Mouse (Mus musculus): ENCODE measurements around the gene Cldn14.
"Not testable (repeated sequence)": the region's sequence is repeated elsewhere in the genome, so short reads cannot be mapped to it uniquely, and the experiment has no call there.

The Cldn14 gene

DNA sequence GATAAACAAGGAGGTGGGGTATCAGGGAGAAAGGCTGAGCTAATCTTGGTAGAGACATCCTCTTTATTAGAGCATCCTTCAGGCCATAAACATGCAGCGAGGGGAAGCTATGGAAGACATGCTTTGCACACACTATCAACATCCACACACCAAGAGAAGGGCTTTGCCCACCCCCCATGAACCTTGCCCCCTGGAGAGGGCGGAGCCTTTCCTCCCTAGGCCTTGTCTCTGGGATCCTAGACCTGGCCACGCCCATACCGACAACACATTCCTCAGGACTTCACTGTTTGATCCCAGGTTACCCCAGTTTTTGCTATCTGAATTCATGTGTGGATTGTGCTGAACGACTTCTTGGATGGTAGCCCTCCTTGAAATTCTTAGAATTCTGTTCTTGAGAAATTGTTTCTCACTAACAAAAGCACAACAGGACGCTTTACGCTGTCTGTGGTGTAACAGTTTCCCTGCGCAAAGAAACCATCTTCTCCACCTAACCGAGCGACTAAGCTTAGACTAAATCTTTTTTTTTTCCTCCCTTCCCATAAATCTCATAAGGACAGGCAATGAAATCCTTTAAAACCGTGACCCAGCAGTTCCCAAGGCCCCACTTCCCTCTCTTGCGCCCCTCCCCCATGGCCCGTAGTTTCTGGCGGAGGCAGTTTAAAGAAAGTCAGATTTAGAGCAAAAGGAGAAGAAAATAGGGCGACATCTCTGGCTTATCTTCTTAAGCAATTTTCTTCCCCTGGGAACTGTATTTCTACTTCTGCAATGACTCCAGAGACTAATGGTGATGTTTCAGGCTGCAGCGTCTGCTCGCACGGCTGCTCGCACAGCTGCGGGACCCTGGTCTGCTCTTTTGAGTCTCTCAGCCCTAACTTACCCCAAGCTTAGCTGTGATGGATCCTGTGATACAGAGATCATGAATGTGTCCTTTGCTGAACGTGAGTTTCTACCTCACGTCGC is 1.7 kb downstream of the Cldn14 start:
- DNase-seq (ENCODE audit: low spot score in 2 of 2): no peak

DNA sequence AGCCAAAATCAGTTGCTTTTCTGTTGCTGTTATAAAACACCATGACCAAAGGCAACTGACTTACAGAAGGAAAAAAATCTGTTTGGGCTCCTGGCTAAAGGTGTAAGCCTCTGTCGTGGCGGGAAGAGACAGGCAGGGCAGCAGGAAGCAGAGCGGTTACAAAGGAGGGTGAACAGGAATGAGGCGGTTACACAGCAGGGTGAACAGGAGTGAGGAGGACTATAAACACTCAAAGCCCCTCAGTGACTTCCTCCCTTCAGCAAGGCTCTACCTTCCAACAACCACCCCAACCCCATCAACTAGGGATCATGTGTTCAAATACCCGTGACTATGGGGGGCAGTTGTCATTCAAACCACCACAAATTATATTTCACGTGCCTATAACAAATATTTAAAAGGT is 5.2 kb downstream of the Cldn14 start:
- no peak for DNase-seq (ENCODE audit: low spot score in 2 of 2)

DNA sequence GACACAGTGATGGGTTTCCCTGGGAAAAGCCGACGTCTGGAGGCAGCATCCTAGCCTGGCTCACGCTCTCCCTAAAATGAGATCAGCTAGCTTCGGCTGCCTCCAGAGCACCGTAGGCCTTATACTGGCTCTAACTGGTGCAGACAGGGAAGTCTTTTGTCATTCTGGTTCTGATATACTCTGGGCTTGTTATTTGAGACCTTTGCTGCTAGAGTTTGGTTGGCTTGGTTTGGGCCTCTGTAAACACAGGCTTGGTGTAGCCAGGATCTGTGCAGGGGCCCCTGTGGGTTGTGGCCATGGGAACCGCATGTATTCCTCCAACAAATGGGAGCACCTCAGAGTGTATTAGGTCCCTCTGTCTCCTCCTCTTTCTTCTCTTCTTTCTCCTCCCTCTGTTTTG is 7.3 kb downstream of the Cldn14 start:
- DNase-seq (ENCODE audit: low spot score in 2 of 2): no peak

DNA sequence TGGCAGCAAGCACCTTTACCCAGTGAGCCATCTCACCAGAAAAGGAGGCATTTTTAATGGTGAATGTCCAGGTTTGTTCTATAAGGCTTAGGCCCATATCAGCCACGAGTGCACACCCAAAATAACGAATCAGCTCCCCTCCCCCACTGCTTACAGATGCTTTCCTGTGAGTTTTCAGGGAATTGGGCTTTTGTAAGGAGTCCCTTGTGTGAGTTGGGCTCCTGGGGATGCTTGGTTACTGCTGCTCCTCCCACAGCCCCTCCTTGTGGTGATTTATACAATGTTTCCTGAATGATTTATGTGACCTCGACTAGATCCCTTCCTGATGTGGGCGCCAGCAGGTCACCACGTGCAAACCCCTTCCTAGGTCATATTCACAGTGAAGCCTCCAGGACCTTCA is 9.7 kb downstream of the Cldn14 start:
- DNase-seq (ENCODE audit: low spot score in 2 of 2): no peak

DNA sequence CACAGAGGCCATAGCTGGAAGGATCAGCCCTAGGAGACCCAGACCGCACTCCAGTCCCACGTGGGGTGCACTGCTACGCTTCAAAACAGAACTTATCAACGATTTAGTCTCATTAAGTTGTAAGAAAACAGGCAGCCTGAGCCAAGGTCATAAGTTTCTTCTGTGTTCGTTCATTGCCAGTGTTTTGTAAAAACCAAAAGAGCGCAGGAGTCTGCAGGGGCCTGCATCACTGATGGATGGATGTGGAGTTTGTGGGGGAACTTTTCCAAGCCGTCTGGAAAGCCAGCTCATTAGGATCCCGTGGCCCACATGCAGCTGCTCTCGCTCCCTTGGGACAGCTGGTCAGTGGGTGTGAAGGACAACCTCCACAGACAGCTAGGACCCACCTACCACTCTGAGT is 25.1 kb downstream of the Cldn14 start:
- DNase-seq (ENCODE audit: low spot score in 2 of 2): peak in 1 of 2 experiments; percentile 69

DNA sequence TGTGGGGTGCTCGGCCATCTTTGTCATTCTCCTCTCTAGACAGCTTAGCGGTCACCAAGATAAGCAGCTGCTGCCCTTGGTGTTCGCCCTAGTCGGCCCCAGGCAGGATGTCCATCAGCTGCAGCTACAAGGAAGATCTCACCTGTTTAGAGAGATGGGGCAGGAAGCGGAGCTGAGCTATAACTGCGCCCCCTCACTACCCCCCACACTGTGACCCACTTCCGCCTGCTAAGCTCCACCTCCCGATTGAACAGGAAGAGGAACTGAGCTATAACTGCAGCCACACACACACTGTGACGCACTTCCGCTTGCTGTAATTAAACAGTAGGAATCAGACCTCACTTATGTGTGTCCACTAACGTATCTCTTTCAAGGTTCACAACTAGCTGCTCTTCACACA is 26.3 kb downstream of the Cldn14 start:
- no peak for DNase-seq (ENCODE audit: low spot score in 2 of 2)

DNA sequence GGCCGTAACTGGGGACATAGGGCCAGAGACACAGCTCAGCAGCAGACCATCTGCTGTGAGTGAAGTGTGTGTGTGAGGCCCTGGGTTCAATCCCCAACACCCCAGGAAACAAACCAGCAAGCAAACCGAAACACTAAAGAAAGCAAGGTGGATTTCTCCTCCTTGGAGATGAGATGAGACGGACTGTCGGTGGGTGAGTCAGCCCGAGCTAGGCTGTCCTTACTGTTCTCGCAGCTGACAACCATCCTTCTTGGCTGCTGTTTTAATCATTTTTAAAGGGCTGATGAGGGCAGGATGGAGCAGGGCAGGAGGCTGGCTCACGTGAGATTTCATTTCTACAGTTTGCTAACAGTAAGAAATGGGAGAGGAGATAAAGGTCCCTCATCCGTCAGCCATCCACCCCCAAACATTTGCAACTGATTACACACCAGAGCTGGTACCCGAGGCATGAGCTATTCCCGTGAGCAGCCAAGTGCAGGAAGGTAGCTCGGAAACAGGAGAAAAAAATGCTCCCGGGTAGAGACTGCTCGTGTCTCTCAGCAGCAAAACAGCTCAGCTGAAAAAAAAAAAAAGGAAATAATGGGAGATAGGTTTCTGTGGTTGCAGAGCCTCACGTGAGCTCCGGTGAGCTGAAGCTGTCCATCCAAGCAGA is 27.3 kb downstream of the Cldn14 start:
- peak in 1 of 2 experiments; percentile 13 for DNase-seq (ENCODE audit: low spot score in 2 of 2)

DNA sequence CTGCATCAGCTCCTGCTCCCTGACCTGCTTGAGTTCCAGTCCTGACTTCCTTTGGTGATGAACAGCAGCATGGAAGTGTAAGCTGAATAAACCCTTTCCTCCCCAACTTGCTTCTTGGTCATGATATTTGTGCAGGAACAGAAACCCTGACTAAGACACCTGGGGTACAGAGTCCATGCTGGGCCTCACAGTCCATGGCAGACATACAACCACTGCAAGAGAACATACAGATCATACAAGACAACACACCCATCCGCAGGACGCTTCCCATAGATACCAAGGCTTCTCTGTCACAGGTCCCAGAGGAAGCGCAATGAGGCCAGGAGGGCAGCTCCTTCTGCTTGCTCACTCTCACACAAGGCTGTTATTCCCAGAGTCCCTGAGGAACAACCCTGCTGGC is 28.3 kb downstream of the Cldn14 start:
- not testable (repeated sequence) for DNase-seq (ENCODE audit: low spot score in 2 of 2)

DNA sequence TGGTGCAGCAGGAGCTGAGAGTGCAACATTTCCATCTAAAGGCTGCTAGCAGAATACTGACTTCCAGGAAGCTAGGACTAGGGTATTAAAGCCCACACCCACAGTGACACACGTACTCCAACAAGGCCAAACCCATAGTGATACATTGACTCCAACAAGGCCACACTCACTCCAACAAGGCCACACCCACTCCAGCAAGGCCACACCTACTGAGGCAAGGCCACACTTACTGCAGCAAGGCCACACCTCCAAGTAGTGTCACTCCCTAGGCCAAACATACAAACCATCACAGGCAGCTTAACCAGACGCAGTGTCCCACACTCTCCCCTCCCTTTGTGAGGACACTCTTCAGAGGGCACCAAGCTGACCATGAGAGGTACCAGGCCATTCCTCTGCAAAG is 29.3 kb downstream of the Cldn14 start:
- no peak for DNase-seq (ENCODE audit: low spot score in 2 of 2)

DNA sequence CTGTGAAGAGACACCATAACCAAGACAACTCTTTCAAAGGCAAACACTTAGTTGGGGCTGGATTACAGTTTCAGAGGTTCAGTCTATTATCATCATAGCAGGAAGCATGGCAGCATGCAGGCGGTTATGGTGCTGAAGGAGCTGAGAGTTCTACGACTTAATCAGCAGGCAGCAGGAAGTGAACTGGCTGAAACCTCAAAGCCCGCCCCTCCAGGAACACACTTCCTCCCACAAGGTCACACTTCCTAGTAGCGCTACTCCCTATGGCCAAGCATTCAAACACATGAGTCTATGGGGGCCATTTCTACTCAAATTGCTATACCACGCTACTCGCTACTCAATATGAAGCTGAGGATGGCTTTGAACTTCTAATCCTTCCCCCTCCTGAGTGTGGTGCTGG is 31.1 kb downstream of the Cldn14 start:
- no peak for DNase-seq (ENCODE audit: low spot score in 2 of 2)

DNA sequence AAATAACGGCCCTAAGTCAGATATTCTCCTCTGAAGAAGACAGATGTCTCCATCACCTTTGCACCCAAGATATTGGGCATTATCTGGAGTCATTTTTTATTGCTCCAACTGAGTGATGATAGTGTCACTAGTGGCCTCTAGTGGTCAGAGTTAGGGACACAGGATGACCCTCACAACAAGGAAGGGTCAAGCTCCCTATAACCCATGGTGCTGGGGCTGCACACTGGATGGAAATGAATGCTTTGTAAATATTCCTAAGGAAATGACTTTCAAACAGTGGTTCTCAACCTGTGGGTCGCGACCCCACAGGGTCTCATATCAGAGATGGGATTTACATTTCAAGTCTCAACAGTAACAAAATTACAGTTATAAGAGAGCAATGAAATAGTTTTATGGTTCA is 31.7 kb downstream of the Cldn14 start:
- no peak for DNase-seq (ENCODE audit: low spot score in 2 of 2)

DNA sequence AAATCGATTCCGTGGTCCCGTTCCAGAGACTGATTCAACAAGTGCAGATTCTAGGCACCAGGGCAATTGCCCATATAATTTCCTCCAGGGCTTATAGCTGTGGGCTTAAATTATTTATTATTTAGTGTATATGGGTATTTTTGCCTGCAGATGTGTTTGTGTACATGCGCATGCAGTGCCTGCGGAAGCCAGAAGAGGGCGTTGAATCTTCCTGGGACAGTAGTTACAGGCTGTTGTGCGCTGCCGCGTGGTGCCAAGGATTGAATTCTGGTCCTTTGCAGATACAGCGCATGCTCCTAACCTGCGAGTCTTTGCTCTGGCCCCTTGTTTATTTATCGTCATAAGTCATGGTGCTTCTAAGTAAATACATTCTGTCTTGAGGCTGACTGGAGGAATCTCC is 33.2 kb downstream of the Cldn14 start:
- no peak for DNase-seq (ENCODE audit: low spot score in 2 of 2)

DNA sequence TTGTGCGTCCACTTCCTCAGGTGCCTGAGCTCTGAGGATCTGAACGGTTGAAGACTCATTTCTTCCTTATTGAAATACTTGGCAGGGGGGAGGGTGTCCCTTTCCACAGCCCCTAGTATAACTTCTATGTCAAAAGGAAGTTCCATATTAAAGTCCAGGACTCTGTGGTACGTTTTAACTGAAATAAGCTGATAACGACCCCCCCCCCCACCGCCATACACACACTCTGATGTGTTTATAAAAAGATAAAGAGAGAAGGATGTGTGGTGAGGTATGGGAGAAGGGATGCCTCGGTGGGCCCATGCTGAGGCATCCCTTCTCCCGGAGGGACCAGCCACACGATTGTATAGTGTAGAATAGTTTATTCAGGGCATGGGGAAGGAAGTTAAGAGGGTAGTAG is 34.4 kb downstream of the Cldn14 start:
- DNase-seq (ENCODE audit: low spot score in 2 of 2): no peak

DNA sequence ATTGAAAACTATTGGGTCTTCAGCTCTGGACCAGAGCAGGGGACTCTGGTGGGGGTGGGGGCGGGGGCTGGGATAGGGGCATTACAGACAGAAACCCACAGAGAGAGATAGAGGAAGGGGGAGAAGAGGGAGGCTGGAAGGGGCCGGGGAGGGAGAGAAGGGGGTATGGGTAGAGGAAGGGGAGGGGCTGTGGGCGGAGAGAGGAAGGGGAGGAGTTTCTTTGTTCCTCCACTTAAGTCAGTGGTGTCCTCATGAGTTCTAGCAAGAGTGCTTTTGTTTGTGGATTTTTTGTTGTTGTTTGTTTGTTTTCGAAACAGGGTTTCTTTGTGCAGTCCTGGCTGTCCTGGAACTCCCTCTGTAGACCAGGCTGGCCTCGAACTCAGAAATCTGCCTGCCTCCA is 35.1 kb downstream of the Cldn14 start:
- no peak for DNase-seq (ENCODE audit: low spot score in 2 of 2)

DNA sequence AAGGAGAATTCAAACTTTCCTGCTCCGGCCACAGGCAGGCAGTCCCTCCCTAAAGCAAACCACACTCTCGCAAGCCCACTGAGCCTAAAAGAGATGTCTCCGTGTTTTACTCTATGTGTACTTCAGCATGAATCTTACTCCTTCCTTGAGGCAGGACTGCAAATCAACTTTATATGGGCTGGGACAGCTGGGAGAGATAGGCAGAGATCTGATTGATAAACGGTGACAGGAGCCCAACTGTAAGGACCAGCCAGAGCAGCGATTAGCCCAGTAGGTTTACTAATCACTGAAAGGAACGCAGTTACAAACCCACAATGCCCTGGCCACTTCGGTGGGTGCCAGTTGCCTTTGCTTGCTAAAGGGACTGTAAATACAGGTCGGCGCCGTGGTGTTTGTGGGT is 35.5 kb downstream of the Cldn14 start:
- DNase-seq (ENCODE audit: low spot score in 2 of 2): no peak

DNA sequence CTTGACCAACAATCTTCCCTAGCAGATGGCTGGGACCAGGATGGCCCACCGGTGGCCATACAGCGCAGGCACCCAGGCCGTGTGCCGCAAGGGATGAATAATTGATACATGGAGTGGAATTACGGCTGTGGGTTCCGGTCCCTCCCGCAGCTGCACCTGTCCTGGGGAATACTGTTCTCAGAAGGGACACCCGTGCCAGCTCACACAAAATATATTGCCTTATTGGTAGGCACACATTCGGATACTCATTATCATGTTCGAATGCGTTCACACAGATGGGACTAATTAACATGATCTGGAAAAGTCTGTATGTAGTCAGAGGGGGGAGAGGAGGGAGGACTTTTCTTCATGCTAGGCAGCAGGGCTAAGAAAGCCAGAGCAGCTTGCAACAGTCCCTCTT is 37.6 kb downstream of the Cldn14 start:
- no peak for DNase-seq (ENCODE audit: low spot score in 2 of 2)

DNA sequence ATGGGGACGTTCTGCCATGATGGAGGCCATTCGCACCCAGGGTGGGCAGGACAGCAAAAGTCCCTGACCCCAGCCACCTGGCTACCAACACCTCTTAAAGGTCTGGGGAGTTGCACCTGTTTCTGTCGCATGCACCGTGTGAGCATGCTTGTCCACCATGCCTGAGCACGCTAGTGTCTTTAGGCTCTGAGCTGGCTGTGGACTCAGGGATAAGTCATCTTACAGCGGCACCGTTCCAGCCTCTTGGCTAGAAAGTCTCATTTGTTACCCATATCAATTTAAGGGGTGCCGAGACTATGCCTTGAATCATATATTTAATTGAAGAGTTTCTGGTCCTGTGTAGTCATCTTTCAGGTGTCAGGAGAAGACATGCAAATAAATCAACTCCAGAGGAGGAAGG is 40.7 kb downstream of the Cldn14 start:
- no peak for DNase-seq (ENCODE audit: low spot score in 2 of 2)

DNA sequence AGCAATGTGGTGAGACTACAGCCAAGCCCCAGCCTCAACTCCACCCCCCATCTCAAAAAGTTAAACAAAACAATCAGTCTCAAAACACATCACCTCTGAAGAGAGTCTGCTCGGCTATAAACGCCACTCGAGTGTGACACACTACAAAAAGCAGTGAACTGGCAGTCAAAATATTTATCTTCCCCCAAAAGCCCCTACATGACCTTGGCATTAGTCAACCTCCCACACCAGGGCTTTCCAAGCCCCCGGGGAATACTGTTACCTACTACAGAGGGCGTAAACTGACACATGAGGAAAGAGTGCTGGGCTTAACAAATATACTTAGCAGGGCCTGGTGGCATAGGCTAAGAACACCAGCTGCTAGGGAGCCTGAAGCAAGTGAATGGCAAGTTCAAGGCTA is 46.4 kb downstream of the Cldn14 start:
- no peak for DNase-seq (ENCODE audit: low spot score in 2 of 2)

DNA sequence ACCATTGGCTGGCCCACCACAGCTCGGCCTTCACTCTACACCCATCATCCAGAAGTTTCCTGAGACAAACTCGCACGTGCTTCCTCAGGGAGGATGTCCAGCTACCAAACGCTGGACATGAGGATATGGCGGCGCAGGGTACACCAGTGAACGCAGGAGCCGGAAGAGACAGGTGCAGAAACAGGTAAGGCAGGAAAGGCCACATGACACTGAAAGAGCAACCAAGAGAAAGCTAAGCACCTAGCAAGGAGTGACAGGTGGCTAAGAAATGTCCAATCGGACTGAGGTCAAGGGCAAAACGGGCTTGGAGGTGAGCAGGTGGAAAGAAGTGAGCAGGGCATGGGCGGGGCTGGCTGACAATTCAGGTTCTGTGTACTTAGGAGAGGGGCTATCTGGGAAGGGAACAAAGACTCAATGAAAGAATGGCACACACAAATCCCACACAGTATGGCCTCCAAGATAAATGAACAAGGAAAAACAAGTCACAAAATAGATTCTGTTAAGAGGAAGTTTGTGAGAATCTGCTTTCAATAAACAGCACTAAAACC is 47.5 kb downstream of the Cldn14 start:
- DNase-seq (ENCODE audit: low spot score in 2 of 2): no peak

DNA sequence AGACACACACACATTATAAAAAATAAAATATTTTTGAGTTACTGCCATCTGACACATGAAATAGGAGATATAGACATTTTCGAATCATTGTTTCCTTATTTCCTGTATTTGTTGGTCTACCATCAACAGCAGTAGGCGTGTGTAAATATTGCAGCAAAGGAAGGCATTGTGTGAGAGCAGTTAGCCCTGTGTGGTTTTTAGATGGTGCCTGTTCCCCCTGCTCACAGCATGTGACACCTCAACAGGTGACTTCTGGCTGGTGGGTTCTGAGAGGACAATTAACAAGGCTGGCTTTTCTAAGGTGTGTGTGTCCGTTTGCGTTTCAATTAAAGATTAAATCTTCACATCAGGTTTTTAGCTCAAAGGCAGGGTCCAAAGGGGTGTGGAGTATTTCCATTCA is 48.1 kb downstream of the Cldn14 start:
- DNase-seq (ENCODE audit: low spot score in 2 of 2): no peak

DNA sequence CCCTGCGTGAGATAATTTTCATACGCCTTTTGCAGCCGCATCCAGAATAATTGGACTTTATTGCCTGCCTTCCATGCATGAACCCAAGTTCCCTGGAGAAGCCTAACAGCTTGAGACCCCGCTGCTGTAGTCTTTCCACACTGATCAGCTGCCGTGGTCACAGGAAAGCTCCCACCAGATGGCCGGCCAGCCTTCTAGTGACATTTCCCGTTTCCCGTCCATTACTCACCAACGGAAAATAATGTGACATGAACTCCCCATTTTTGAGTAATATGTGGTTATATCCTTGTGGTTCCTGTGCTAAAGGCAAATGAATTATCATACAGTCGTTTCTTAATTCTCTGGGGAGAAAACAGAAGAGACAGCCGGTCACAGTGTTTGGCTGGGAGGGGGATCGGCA is 51.2 kb downstream of the Cldn14 start:
- DNase-seq (ENCODE audit: low spot score in 2 of 2): no peak

DNA sequence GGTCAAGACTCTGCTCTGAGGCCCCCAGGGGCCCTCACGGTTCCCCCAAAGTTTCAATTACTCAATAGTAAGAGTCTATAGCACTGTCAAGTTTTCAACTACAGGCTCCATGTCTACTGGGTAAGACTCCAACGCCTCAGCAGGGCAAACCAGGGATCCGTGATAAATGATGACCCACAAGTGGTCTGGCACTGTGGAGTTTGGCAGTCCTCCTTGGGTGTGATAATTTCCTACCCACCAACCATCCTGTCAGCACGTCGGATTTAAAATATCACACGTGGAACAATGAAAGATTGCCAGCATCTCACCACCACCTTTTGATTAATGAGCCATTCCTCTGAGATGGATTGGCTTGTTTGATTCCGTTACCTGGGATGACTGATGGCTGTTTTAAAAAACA is 51.7 kb downstream of the Cldn14 start:
- no peak for DNase-seq (ENCODE audit: low spot score in 2 of 2)

DNA sequence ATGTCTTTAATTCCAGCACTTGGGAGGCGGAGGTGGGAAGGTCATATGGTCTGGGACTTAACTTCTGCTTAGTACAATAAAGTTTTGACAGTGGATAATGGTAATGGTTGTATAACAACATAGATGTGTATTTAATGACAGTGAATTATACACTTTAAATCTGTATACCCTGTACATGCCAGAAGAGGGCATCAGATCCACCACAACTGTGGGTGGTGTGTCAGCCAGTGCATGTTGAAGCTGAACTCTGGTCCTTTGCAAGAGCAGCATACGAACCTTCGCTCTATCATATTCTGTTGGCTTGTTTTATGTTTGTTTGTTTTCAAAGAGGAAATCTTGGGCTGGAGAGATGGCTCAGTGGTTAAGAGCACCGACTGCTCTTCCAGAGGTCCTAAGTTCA is 61.2 kb downstream of the Cldn14 start:
- DNase-seq (ENCODE audit: low spot score in 2 of 2): no peak
